Mouse (Mus musculus) heart, adult 2 months (tissue): ENCODE measurements around the gene Sema4g. TPM values are rescaled to one million over a fixed set of nuclear protein-coding genes. Genes with fewer than 3 reads are reported as not detected.

Experiments used
- DNase-seq, 2 experiments: peaks; one replicate each; pipeline ENCODE4 v3.0.0; 2021
- H3K27ac ChIP-seq: fragments of 200-600 bp; 2 replicates; pipeline ENCODE4 v1.8.1; 2022
- H3K27me3 ChIP-seq: fragments of 200-500 bp; 2 replicates; pipeline ENCODE4 v1.6.1; 2012; ENCODE audit warnings: mild to moderate bottlenecking, low read length, inconsistent platforms, mixed read lengths; ENCODE audit not compliant: control insufficient read depth, insufficient read depth
- H3K36me3 ChIP-seq: fragments of 200-500 bp; 2 replicates; pipeline ENCODE4 v1.6.1; 2012; ENCODE audit warnings: low read length, inconsistent platforms; ENCODE audit not compliant: control insufficient read depth, insufficient read depth
- H3K4me1 ChIP-seq: fragments of 200-500 bp; 2 replicates; pipeline ENCODE4 v1.6.1; 2011; ENCODE audit warnings: low read length; ENCODE audit not compliant: control insufficient read depth, insufficient read depth
- H3K4me3 ChIP-seq: fragments of 200-600 bp; 2 replicates; pipeline ENCODE4 v1.8.1; 2022
- H3K79me2 ChIP-seq: fragments of 200-500 bp; replicated peaks from 2 replicates; pipeline ENCODE4 v1.6.1; 2012; ENCODE audit warnings: mild to moderate bottlenecking, inconsistent platforms, low read length, moderate library complexity, mixed read lengths; ENCODE audit not compliant: control insufficient read depth, insufficient read depth
- H3K9ac ChIP-seq: fragments of 200-500 bp; 2 replicates; pipeline ENCODE4 v1.6.1; 2012; ENCODE audit warnings: low read depth, mild to moderate bottlenecking, control low read depth, inconsistent platforms, low read length, mixed read lengths
- CTCF ChIP-seq: fragments of 200-600 bp; IDR thresholded peaks from 2 replicates; pipeline ENCODE4 v1.8.1; 2022; ENCODE audit warnings: antibody characterized with exemption, mild to moderate bottlenecking, moderate library complexity
- EP300 ChIP-seq: fragments of 200-500 bp; IDR thresholded peaks from 2 replicates; pipeline ENCODE4 v1.6.1; 2011; ENCODE audit warnings: low read depth, low read length, control low read depth; ENCODE audit not compliant: insufficient read depth
- POLR2A ChIP-seq: fragments of 200-500 bp; IDR thresholded peaks from 2 replicates; pipeline ENCODE4 v1.6.1; 2011; ENCODE audit warnings: mild to moderate bottlenecking, low read depth, low read length, control low read depth; ENCODE audit not compliant: insufficient read depth
- WGBS: fragments of 180-500 bp; shearing (Covaris S2); methylation state at CpG from one replicate; pipeline ENCODE4 v1.1.7; 2018; 5-methylcytosine and 5-hydroxymethylcytosine counted together
- intact Hi-C: fragments of 180-260 bp; cut with DNase I; formaldehyde crosslinking; loops from one replicate; pipeline ENCODE4 v1.15.1; 2025
- polyA plus RNA-seq: library from polyadenylated mRNA; depleted of rRNA; stranded (reverse); fragments of >200 nt; gene quantifications from 2 replicates; pipeline ENCODE4 v1.2.3, GENCODE M21; 2012; rRNA removed
- total RNA-seq, 2 experiments: library from RNA; stranded (reverse); gene quantifications; 2 replicates each; pipeline ENCODE4 v1.2.3; 2021

The Sema4g gene
- total and polyA plus RNA-seq, 3 experiments: 0.32 to 0.94 (median 0.37) TPM

DNA sequence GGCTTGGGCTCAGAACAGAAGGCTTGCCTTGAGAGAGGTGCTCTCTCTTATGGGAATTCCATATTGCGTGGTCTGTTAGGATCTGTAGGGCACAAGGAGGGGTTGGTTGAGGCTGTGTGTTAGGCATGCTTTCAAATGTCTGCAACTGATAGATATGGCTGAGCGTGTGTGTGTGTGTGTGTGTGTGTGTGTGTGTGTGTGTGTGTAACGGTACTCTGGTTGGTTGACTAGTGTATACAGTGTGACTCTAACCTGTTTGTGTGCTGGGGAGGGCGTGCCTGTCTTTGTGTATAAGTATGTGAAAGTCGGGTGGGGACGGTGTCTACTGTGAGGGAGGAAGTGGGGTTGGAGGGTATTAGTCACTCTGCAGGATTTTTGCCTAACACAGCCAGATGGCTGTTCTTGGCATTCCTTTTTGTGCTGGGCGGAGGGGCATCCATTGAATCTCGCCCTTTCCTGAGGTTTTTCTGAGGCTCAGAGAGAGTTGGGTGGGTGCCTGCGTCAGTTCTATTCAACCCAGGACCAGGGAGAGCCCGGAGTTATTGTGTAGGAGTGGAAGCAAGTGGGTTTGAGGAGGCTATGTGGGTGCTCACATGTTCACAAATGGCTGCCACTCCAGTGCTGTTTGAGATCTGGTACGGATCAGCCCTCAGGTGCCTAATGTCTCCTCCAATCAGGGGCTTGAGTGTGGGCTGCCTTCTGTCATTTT, 59.2 kb downstream of the Sema4g start:
- Histone ChIP-seq H3K27me3 (no peaks in the 10 kb centered on the region), H3K36me3 (no peaks in the 10 kb centered on the region), H3K79me2 (no peaks in the 10 kb centered on the region), H3K4me3 (peak overlapping the region; percentile 52), H3K9ac (peak overlapping the region; percentile 66), H3K4me1 (peaks cover 2% of the 10 kb centered on the region; the same call in 1 of the 2 replicates), H3K27ac (peak overlapping the region; percentile 95)
- WGBS: 14% methylated on average over 11 of the region's 11 CpGs
- intact Hi-C loops: no loop called here
- no peak for TF ChIP-seq POLR2A
- TF ChIP-seq EP300: peak; percentile 56; the same call in 1 of the 2 replicates
- DNase-seq: peak in 1 of 2 experiments; percentile 77

DNA sequence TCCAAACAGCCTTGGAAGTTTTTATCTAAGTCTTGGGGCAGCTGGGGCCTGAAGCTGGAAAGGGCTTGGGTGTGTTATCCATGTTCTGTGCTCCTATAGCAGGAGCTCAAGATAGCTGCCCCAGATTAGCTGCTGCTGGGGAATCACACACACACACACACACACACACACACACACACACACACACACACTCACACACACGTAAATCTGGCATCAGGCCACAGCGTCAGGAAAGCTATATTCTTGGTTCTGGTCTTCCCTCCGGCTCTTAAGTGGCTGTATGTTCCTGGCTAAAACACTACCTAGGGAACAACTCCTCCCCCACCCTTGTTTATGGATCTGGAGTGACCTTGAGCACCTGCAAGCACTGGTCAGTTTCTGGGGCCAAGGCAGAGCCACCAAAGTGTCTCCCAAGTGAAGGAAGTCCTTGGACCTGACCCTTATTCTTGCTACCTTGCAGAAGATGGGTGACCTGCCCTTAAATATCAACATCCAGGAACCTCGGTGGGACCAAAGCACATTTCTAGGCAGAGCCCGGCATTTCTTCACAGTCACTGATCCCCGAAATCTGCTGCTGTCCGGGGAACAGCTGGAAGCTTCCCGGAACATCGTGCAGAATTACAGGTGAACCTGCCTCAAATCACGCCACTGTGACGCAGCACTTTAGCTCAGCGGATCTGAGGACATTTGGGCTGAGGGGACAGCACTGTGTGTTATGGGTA, 59.9 kb downstream of the Sema4g start:
- 77% methylated on average over 12 of the region's 12 CpGs for WGBS
- intact Hi-C loops: no loop called here
- no peaks in the 10 kb centered on the region for H3K27me3 ChIP-seq
- peaks cover 2% of the 10 kb centered on the region; the same call in 1 of the 2 replicates for H3K4me1 ChIP-seq
- DNase-seq: no peak
- peak overlapping the region; percentile 52; the same call in 1 of the 2 replicates for H3K4me3 ChIP-seq
- no peaks in the 10 kb centered on the region for H3K36me3 ChIP-seq
- H3K27ac ChIP-seq: peak overlapping the region; percentile 95
- no peaks in the 10 kb centered on the region for H3K79me2 ChIP-seq
- TF ChIP-seq CTCF: no peak
- H3K9ac ChIP-seq: peak overlapping the region; percentile 66

GRCm38 (mm10) chr19:45049523-45049922, 60.6 kb downstream of the Sema4g start:
- Histone ChIP-seq H3K36me3 (no peaks in the 10 kb centered on the region), H3K27me3 (no peaks in the 10 kb centered on the region), H3K9ac (no peak overlapping the region), H3K4me1 (peaks cover 2% of the 10 kb centered on the region; the same call in 1 of the 2 replicates), H3K79me2 (no peaks in the 10 kb centered on the region), H3K4me3 (no peak overlapping the region), H3K27ac (no peak overlapping the region)
- intact Hi-C loops: no loop called here
- WGBS: 62% methylated on average over 9 of the region's 9 CpGs
- no peak for DNase-seq
- TF ChIP-seq EP300: no peak
- no peak for TF ChIP-seq CTCF
- no peak for TF ChIP-seq POLR2A

Other genes with a start within 250 kb of the Sema4g start
- not detected for gene Pax2, start 233.1 kb upstream of the Sema4g start, total RNA-seq
- gene Pax2, start 233.1 kb upstream of the Sema4g start, polyA plus RNA-seq: not detected in 2 replicates
- gene Slf2, start 58.0 kb upstream of the Sema4g start, total RNA-seq: 10 to 100 TPM; 18.4 to 23.0 TPM
- 14.3 and 16.6 TPM in 2 replicates for gene Slf2, start 58.0 kb upstream of the Sema4g start, polyA plus RNA-seq
- gene Twnk, start 16.6 kb downstream of the Sema4g start, total RNA-seq: 10 to 100 TPM; 29.3 to 32.1 TPM
- 11.9 and 21.9 TPM in 2 replicates for gene Twnk, start 16.6 kb downstream of the Sema4g start, polyA plus RNA-seq
- gene Mrpl43, start 17.3 kb downstream of the Sema4g start, total RNA-seq: 10 to 100 TPM; 45.6 to 53.6 TPM
- 55.8 and 64.7 TPM in 2 replicates for gene Mrpl43, start 17.3 kb downstream of the Sema4g start, polyA plus RNA-seq
- 10 to 100 TPM; 59.1 to 68.1 TPM for gene Lzts2, start 25.3 kb downstream of the Sema4g start, total RNA-seq
- 48.8 and 61.6 TPM in 2 replicates for gene Lzts2, start 25.3 kb downstream of the Sema4g start, polyA plus RNA-seq
- gene Pdzd7, start 56.6 kb downstream of the Sema4g start, total RNA-seq: under 1 TPM in 1 of 2 experiments, not detected in 1; 0.08 TPM
- gene Pdzd7, start 56.6 kb downstream of the Sema4g start, polyA plus RNA-seq: 0.38 and 0.43 TPM in 2 replicates
- 10 to 100 TPM; 10.0 to 11.1 TPM for gene Sfxn3, start 58.4 kb downstream of the Sema4g start, total RNA-seq
- gene Sfxn3, start 58.4 kb downstream of the Sema4g start, polyA plus RNA-seq: 15.5 and 18.7 TPM in 2 replicates
- 1 to 10 TPM; 3.6 to 3.9 TPM for gene Kazald1, start 86.1 kb downstream of the Sema4g start, total RNA-seq
- 4.2 and 4.6 TPM in 2 replicates for gene Kazald1, start 86.1 kb downstream of the Sema4g start, polyA plus RNA-seq
- under 1 TPM; 0.10 to 0.11 TPM for gene Tlx1, start 161.6 kb downstream of the Sema4g start, total RNA-seq
- gene Tlx1, start 161.6 kb downstream of the Sema4g start, polyA plus RNA-seq: 0.09 and 0.20 TPM in 2 replicates
- under 1 TPM in 1 of 2 experiments, not detected in 1; 0.14 TPM for gene Lbx1, start 246.7 kb downstream of the Sema4g start, total RNA-seq
- not detected in 2 replicates for gene Lbx1, start 246.7 kb downstream of the Sema4g start, polyA plus RNA-seq